Mouse (Mus musculus): Measurements from ENCODE around the gene Ctdnep1.

Gene Ctdnep1

GRCm38 (mm10) chr11:69981141-69981762, at the start of gene Ctdnep1:
TSS of gene Ctdnep1 (plus strand) at chr11:69981156.
- DNase-seq (ENCODE audit: low spot score), result no peak

DNA sequence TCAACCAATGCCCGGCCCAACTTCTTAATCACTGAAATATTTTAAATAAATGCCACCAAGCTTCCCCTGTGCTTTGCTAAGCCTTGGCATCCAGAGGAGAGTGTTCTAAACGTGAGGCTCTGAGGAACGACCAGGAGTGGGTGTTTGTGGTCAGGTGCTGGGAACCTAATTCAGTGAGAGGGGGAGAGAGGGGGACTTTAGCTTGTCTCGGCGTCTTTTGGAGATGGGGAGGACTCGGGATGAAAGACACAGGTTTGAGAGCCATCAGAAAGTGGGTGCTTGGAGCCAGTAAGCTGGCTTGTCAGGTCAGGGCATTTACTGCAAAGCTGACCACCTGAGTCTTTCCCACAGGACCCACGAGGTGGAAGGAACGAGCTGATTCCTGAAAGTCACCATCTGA, 49.2 kb upstream of the Ctdnep1 start:
- DNase-seq (ENCODE audit: low spot score), result no peak

DNA sequence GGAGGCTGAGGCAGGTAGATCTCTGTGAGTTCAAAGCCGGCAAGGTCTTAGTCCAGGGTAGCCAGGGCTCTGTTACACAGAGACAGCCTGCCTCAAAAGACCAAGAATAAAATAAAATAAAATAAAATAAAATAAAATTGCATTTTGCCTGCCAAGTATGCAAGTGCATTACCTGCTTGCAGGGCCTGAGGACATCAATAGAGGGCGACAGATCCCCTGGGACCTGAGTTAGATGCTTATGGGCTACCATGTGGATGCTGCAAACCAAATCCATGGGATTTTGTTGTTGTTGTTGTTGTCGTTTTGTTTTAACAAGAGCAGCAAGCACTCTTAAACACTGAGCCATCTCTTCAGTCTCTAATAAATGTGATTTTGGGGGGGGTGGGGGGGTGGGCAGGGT, 48.7 kb upstream of the Ctdnep1 start:
- DNase-seq (ENCODE audit: low spot score), result no peak

DNA sequence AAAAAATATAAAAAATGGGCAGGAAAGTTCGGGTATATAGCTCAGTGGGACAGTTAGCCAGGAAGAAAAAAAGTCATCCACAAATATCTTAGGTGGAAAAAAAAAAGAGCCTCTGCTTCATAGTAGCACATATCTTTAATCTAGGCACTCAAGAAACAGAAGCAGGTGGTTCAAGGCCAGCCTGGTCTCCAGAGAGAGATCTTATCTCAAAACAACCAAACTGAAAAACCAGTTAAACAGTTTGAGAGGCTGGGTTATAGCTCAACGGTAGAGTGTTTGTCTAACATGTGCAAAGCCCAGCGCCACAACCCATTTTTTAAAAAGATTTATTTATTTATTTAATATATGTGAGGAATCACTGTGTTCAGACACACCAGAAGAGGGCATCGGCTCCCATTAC, 47.9 kb upstream of the Ctdnep1 start:
- DNase-seq (ENCODE audit: low spot score), result no peak

DNA sequence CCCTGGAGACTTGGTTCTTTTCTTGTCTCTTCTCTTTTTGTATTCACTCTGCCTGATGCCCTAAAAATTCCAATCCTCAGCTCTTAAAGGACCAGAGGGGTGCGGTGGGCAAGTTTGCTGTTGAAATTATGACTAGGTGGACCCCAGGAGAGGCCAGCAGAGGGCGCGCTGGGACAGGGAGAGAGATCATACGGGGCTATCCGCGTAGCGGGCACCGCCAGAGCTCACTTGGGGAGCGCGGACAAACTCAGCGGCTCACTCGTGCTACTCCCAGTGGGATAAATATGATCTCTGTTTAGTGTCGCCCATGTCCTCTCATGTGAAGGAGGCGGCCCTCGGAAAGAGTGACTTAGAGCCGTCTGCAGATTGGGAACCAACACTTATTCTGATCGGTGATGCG, 46.8 kb upstream of the Ctdnep1 start:
- peak; percentile 86 for DNase-seq (ENCODE audit: low spot score)

DNA sequence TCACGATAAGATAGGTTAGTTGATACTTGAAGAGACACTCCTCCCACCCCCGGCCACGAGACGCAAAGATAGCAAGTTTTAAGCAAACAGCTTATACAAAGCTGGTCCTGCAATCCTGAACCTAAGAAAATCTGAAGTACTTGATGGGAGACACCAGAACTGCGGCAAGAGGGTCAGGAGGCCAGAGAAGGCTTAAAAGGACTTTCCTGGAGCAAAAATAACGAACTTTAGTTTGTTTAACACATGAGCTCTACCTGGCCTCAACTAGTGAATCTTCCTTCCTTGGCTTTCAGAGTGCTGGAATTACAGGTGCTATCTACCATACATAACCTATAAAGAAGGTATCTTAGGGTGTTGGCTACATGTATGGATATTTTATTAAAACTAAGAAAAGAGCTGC, 46.3 kb upstream of the Ctdnep1 start:
- no peak for DNase-seq (ENCODE audit: low spot score)

- no peak for DNase-seq (ENCODE audit: low spot score)
Observed at GRCm38 (mm10) chr11:69935137-69935879, 45.6 kb upstream of the Ctdnep1 start, which contains the start of gene Ybx2. TSS of gene Ybx2 (plus strand) at chr11:69935796.

DNA sequence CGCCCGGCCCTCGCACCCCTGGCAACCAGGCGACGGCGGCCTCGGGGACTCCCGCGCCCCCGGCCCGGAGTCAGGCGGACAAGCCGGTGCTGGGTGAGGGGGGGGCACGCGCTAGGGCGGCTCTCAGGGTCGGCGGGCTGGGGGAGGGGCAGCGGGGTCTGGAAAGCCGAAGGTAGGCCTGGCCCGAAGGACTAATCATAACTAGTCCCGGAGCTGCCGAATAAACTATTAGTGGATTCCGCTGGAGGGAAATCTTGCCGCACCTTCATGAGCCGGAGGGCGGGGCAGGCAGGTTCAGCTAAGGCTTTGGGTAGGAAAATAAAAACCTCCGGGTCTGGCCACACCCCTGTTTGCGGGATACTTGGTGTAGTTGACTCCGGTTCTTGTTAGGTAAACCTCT, 44.8 kb upstream of the Ctdnep1 start:
- no peak for DNase-seq (ENCODE audit: low spot score)

DNA sequence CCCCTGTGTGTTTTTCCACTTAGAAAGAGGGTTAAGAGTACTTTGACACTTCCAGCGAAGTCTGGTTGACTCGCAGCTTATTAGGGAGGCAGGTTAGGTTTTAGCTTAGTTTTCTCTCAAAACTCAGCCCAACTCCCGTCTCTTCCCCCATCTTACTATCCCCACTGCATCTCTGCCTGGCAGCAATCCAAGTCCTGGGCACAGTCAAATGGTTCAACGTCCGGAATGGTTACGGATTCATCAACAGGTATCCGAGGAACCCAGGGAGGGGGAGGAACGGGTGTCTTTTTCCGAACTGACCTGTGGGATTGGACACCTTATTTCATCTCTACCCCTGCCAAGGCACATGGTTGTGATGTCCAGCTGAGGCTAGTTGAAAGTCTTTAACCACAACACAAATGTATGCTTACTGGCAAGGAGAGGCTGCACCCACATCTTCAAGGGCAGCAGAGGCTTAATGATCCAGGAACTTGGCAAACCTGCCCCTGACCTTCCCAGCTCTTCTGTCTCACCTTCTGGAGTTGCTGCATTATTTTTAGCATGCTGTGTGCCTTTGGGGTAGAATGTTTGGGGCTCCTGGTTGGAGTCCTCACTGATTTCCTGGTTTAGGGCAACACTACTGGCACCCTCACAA, 44.1 kb upstream of the Ctdnep1 start:
- peak; percentile 36 for DNase-seq (ENCODE audit: low spot score)

DNA sequence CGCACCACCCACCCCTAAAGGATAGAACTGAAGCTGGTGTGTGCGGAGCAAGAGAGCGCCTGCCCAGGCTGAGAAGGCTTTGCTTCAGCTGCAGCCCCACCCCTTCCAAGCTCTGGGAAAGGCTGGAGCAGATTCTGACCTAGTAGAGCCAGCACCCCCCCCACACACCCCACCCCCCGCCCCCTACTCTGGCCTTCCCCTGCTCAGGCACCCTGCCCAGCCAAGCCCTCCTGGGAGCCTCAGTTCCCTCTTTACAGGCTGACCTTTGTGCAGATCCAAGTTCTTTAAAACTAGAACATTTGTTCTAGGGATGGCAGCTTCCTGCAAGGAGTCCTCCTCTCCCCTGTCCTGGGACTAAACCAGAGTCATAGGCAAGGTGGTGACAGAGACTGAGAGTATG, 43.6 kb upstream of the Ctdnep1 start:
- peak; percentile 92 for DNase-seq (ENCODE audit: low spot score)

DNA sequence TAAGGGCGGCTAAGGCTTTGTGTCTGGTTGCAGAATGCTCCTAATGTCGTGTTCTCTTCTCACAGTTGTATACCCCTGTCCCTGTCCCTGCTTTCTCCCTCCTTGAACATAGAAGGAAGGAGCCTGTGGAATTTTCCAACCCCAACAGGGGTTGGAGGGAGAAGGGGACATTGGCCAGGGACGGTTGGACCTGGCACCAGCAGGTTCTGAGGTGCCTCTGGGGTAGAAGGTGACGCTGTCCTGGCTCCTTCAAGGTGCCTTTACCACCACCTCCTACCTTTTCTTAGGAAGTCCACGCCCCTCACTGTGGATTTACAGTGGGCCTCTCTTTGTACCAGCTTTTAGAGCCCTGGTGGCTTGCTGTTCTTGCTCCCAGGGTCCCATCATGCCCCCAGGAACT, 43.1 kb upstream of the Ctdnep1 start:
- DNase-seq (ENCODE audit: low spot score), result no peak

GRCm38 (mm10) chr11:69938401-69938979, 42.5 kb upstream of the Ctdnep1 start:
- peak; percentile 39 for DNase-seq (ENCODE audit: low spot score)

- DNase-seq (ENCODE audit: low spot score), result peak; percentile 67
Observed at GRCm38 (mm10) chr11:69939181-69939580, 41.8 kb upstream of the Ctdnep1 start.

- DNase-seq (ENCODE audit: low spot score), result no peak
Observed at GRCm38 (mm10) chr11:69939731-69940130, 41.2 kb upstream of the Ctdnep1 start.

GRCm38 (mm10) chr11:69940962-69941361, 40.0 kb upstream of the Ctdnep1 start:
- DNase-seq (ENCODE audit: low spot score), result no peak

GRCm38 (mm10) chr11:69945216-69945615, 35.7 kb upstream of the Ctdnep1 start:
- no peak for DNase-seq (ENCODE audit: low spot score)

DNA sequence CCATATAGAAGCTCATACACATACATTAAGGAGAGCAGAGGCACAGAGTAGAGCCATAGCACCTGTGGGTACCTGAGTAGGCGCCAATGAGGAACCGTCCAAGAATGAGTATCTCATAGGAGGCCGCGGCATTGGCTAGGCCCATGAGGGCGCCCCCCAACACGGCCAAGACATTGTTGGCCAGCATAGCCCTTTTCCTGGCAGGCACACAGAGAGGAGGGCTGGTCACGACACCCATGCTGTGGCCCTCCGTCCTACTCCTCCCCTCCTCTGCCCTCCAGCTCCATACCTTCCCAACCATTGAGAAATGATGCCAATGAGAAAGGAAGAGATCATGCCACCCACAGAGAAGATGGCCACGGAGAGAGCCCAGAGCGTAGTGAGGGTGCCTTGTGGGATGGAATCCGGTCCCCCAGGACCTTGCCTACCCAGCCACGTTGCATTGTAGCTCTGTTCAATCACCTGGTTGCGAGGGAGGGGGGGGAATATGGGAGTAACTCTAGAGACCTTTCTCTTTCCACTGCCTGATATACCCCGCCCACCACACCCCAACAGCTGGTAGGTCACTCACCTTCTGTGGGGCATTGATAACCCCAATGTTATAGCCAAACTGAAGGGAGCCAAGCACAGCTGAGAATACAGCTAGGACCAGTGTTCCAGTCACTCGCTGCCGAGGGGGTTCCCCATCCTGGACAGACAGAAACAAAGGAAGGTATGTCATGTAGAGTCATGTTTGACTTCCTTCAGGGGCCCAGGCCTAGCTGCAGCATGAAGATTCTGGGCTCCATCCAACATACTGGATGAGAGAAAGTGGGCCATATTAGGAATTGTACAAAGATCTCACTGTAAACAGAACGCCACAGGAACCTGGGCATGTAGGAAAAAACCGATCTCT, 34.7 kb upstream of the Ctdnep1 start:
- DNase-seq (ENCODE audit: low spot score), result no peak

- peak; percentile 32 for DNase-seq (ENCODE audit: low spot score)
Observed at GRCm38 (mm10) chr11:69947337-69948065, 33.5 kb upstream of the Ctdnep1 start.

DNA sequence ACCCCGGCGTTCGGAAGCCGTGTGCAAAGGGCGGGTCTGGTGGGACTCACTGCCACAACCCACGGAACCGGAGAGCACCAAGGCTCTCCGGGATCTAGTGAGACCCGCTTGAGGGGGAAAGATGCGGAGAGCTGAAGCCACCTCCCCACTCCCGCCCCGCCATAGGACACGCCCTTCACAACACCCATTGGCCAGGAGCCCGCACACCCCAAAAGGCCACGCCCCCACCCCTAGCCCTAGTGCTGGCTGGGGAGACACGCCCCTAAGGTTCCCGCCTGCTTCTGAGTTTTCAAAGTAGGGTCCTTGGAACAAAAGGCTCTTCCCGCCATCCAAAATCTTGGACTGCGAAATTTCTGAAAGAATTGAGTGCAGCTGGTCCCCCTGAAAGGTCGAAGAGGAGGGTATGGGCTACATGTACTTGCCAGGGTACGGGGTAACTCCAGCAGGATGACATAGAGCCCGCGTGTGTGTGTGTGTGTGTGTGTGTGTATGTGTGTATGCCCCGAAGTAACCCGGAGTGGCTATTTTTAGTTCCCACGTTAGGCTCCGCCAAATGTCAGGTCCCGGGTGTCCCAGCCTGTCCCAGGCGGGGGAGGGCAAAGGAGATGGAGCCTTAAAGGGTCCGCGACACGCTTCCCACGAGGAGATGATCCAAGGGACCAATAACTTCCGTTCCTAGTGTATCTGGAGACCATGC, 32.7 kb upstream of the Ctdnep1 start, which contains the start of gene Slc2a4:
Slc2a4 (minus strand) TSS at position 123 of the 697 bp plus-strand sequence.
- DNase-seq (ENCODE audit: low spot score), result peak; percentile 88

DNA sequence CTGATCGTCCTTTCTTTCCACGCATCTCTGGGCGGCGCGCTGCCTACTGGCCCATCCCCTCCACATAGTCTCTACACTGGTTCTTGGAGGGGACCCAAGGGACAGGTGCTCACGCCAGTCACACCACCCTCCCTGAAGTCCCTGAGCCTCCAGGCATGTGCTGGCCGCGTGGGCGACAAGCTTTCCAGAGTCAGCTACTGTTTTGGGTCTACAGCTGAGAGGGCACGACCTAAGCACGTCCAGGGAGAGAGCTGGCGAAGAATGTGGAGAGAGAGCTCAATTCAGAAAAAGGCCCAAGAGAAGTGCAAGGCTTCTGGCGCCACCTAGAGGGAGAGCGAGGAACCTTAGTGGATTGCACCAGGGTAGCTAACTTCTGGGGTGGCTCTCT, 32.2 kb upstream of the Ctdnep1 start:
- DNase-seq (ENCODE audit: low spot score), result peak; percentile 91

All from adipocyte (in vitro differentiated cells).